Mouse (Mus musculus) cortical plate, adult 2 months (tissue): ENCODE measurements at regions not wholly inside any gene's neighbourhood (a gene's known extent, or its start where the extent isn't known, plus 50 kb on each side); places are given as distances from the start of the nearest gene placed in this dataset.

ENCODE experiments used
- CTCF ChIP-seq: fragments of 200-500 bp; IDR thresholded peaks from 2 replicates; pipeline ENCODE4 v1.5.1; 2011; ENCODE audit warnings: mild to moderate bottlenecking, control low read depth, low read length; ENCODE audit not compliant: insufficient read depth; ENCODE audit errors: extremely low read depth
- POLR2A ChIP-seq: fragments of 200-500 bp; IDR thresholded peaks from 2 replicates; pipeline ENCODE4 v1.6.1; 2011; ENCODE audit warnings: mild to moderate bottlenecking, low read length, control low read depth; ENCODE audit not compliant: insufficient read depth; ENCODE audit errors: extremely low read depth

GRCm38 (mm10) chr3:103489786-103490185 lies 85.2 kb upstream of the Syt6 start:
- TF ChIP-seq CTCF (no peak), POLR2A (no peak)
